Mouse (Mus musculus) heart, adult 2 months (tissue): Measurements from ENCODE around the gene Sgk1. TPM values are rescaled to one million over a fixed set of nuclear protein-coding genes. Genes with fewer than 3 reads are reported as not detected.

ENCODE experiments used
- DNase-seq, 2 experiments: peaks; one replicate each; pipeline ENCODE4 v3.0.0; 2021
- H3K27ac ChIP-seq: fragments of 200-600 bp; 2 replicates; pipeline ENCODE4 v1.8.1; 2022
- H3K27me3 ChIP-seq: fragments of 200-500 bp; 2 replicates; pipeline ENCODE4 v1.6.1; 2012; ENCODE audit warnings: mild to moderate bottlenecking, low read length, inconsistent platforms, mixed read lengths; ENCODE audit not compliant: control insufficient read depth, insufficient read depth
- H3K36me3 ChIP-seq: fragments of 200-500 bp; 2 replicates; pipeline ENCODE4 v1.6.1; 2012; ENCODE audit warnings: low read length, inconsistent platforms; ENCODE audit not compliant: control insufficient read depth, insufficient read depth
- H3K4me1 ChIP-seq: fragments of 200-500 bp; 2 replicates; pipeline ENCODE4 v1.6.1; 2011; ENCODE audit warnings: low read length; ENCODE audit not compliant: control insufficient read depth, insufficient read depth
- H3K4me3 ChIP-seq: fragments of 200-600 bp; 2 replicates; pipeline ENCODE4 v1.8.1; 2022
- H3K79me2 ChIP-seq: fragments of 200-500 bp; replicated peaks from 2 replicates; pipeline ENCODE4 v1.6.1; 2012; ENCODE audit warnings: mild to moderate bottlenecking, inconsistent platforms, low read length, moderate library complexity, mixed read lengths; ENCODE audit not compliant: control insufficient read depth, insufficient read depth
- H3K9ac ChIP-seq: fragments of 200-500 bp; 2 replicates; pipeline ENCODE4 v1.6.1; 2012; ENCODE audit warnings: low read depth, mild to moderate bottlenecking, control low read depth, inconsistent platforms, low read length, mixed read lengths
- CTCF ChIP-seq: fragments of 200-600 bp; IDR thresholded peaks from 2 replicates; pipeline ENCODE4 v1.8.1; 2022; ENCODE audit warnings: antibody characterized with exemption, mild to moderate bottlenecking, moderate library complexity
- EP300 ChIP-seq: fragments of 200-500 bp; IDR thresholded peaks from 2 replicates; pipeline ENCODE4 v1.6.1; 2011; ENCODE audit warnings: low read depth, low read length, control low read depth; ENCODE audit not compliant: insufficient read depth
- POLR2A ChIP-seq: fragments of 200-500 bp; IDR thresholded peaks from 2 replicates; pipeline ENCODE4 v1.6.1; 2011; ENCODE audit warnings: mild to moderate bottlenecking, low read depth, low read length, control low read depth; ENCODE audit not compliant: insufficient read depth
- WGBS: fragments of 180-500 bp; shearing (Covaris S2); methylation state at CpG from one replicate; pipeline ENCODE4 v1.1.7; 2018; 5-methylcytosine and 5-hydroxymethylcytosine counted together
- intact Hi-C: fragments of 180-260 bp; cut with DNase I; formaldehyde crosslinking; loops from one replicate; pipeline ENCODE4 v1.15.1; 2025
- polyA plus RNA-seq: library from polyadenylated mRNA; depleted of rRNA; stranded (reverse); fragments of >200 nt; gene quantifications from 2 replicates; pipeline ENCODE4 v1.2.3, GENCODE M21; 2012
- total RNA-seq, 2 experiments: library from RNA; stranded (reverse); gene quantifications; 2 replicates each; pipeline ENCODE4 v1.2.3; 2021

Gene Sgk1
- total and polyA plus RNA-seq, 3 experiments, result 31.9 to 89.1 (median 64.7) TPM

GRCm38 (mm10) chr10:21883587-21883986 is 1.6 kb downstream of the Sgk1 start:
- DNase-seq, result no peak
- intact Hi-C loops, result no loop called here

GRCm38 (mm10) chr10:21884534-21884933 is 2.5 kb downstream of the Sgk1 start:
- intact Hi-C loops, result no loop called here
- TF ChIP-seq POLR2A (no peak), CTCF (no peak), EP300 (no peak)
- Histone ChIP-seq H3K4me3 (no peak overlapping the region), H3K9ac (no peak overlapping the region), H3K79me2 (no peaks in the 10 kb centered on the region), H3K4me1 (peaks cover 2% of the 10 kb centered on the region), H3K36me3 (no peaks in the 10 kb centered on the region), H3K27me3 (no peaks in the 10 kb centered on the region), H3K27ac (no peak overlapping the region)
- no peak for DNase-seq
- 94% methylated on average over 3 of the region's 3 CpGs for WGBS

More at GRCm38 (mm10) chr10:21883587-21883986, 1.6 kb downstream of the Sgk1 start:
- Histone ChIP-seq H3K27ac (no peak overlapping the region), H3K79me2 (no peaks in the 10 kb centered on the region), H3K9ac (0 out of 2 replicates have a peak overlapping the region, but pooled peaks have one; percentile 1), H3K4me3 (no peak overlapping the region), H3K27me3 (no peaks in the 10 kb centered on the region), H3K36me3 (no peaks in the 10 kb centered on the region), H3K4me1 (peaks cover 2% of the 10 kb centered on the region; the same call in 1 of the 2 replicates)
- 20% methylated on average over 12 of the region's 12 CpGs for WGBS
- TF ChIP-seq POLR2A (no peak), CTCF (no peak), EP300 (no peak)

GRCm38 (mm10) chr10:21889141-21889765 is 7.3 kb downstream of the Sgk1 start:
- Histone ChIP-seq H3K79me2 (no peaks in the 10 kb centered on the region), H3K4me1 (no peaks in the 10 kb centered on the region; the same call in 1 of the 2 replicates), H3K36me3 (no peaks in the 10 kb centered on the region), H3K27ac (peak overlapping the region; percentile 23; the same call in 1 of the 2 replicates), H3K27me3 (no peaks in the 10 kb centered on the region), H3K4me3 (no peak overlapping the region), H3K9ac (no peak overlapping the region; the same call in 1 of the 2 replicates)
- 70% methylated on average over 3 of the region's 3 CpGs for WGBS
- no peak for TF ChIP-seq EP300
- no peak for TF ChIP-seq CTCF
- no peak for TF ChIP-seq POLR2A
- DNase-seq, result peak in 1 of 2 experiments; percentile 56
- intact Hi-C loops, result no loop called here

- Histone ChIP-seq H3K27ac (no peak overlapping the region), H3K79me2 (no peaks in the 10 kb centered on the region), H3K36me3 (no peaks in the 10 kb centered on the region), H3K4me1 (no peaks in the 10 kb centered on the region; the same call in 1 of the 2 replicates), H3K27me3 (no peaks in the 10 kb centered on the region), H3K4me3 (no peak overlapping the region), H3K9ac (no peak overlapping the region)
- peak in 1 of 2 experiments; percentile 17 for DNase-seq
- TF ChIP-seq POLR2A (no peak), EP300 (no peak)
- intact Hi-C loops, result no loop called here
- WGBS, result 85% methylated on average over 4 of the region's 4 CpGs
Observed at GRCm38 (mm10) chr10:21890293-21890692, 8.3 kb downstream of the Sgk1 start.

GRCm38 (mm10) chr10:21891442-21891841 is 9.5 kb downstream of the Sgk1 start:
- no peaks in the 10 kb centered on the region for H3K36me3 ChIP-seq
- TF ChIP-seq EP300, result no peak
- TF ChIP-seq CTCF, result no peak
- TF ChIP-seq POLR2A, result no peak
- 43% methylated on average over 7 of the region's 7 CpGs for WGBS
- H3K9ac ChIP-seq, result no peak overlapping the region
- H3K79me2 ChIP-seq, result no peaks in the 10 kb centered on the region
- H3K27me3 ChIP-seq, result no peaks in the 10 kb centered on the region
- no peak overlapping the region for H3K4me3 ChIP-seq
- intact Hi-C loops, result no loop called here
- DNase-seq, result no peak
- H3K27ac ChIP-seq, result no peak overlapping the region
- H3K4me1 ChIP-seq, result no peaks in the 10 kb centered on the region; the same call in 1 of the 2 replicates

GRCm38 (mm10) chr10:21892104-21892503 is 10.1 kb downstream of the Sgk1 start:
- no peak overlapping the region for H3K9ac ChIP-seq
- 66% methylated on average over 4 of the region's 4 CpGs for WGBS
- H3K4me3 ChIP-seq, result no peak overlapping the region
- TF ChIP-seq EP300 (no peak), CTCF (no peak), POLR2A (no peak)
- intact Hi-C loops, result no loop called here
- no peak for DNase-seq
- no peak overlapping the region for H3K27ac ChIP-seq
- H3K79me2 ChIP-seq, result no peaks in the 10 kb centered on the region
- no peaks in the 10 kb centered on the region for H3K36me3 ChIP-seq
- H3K27me3 ChIP-seq, result no peaks in the 10 kb centered on the region
- no peaks in the 10 kb centered on the region; the same call in 1 of the 2 replicates for H3K4me1 ChIP-seq
